Mouse (Mus musculus): ENCODE measurements around the gene Hpse2.

The Hpse2 gene

DNA sequence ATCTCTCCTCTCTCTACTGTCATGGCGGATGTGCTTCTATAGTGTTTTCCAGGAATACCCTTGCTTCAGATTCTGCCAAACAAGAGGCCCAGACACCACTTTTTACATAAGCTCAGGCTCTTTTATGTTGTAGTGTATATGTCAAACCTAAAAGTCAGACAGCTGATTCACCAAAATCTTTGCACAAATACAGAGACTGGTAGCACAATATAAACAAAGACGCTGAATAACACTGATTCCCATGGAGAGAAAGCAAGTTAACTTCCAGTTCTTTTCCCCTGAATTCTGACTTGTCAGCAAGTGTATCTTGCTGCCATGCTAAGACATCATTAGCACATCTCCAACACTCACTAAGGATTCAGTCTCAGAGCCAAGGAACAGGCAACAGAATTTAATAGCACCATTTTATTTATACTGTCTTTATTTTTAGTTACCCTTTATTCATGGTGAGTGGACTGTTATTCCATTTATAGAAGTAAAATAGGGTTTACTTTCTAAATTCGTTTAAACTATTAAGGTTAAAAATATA, 212.7 kb downstream of the Hpse2 start:
- in situ Hi-C loops (cut with MboI, MseI): no loop called here

DNA sequence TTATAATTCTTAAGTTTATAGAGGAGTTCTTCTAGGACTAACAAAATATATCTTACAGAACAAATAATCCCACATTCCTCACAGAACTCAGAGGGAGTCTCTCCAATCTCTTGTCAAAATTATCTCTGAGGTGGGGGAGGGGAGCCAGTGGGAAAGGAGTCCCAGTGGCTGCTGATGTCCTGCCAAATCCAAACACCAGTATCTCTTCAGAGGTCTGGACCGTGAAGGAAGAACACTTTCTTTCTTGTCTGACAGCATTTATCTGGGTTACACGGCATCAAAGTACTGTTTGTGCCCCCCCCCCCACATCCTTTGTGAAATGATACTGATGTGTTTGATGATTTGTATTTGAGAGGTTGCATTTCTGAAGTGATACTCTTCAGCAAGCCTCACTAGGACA, 213.3 kb downstream of the Hpse2 start:
- in situ Hi-C loops (cut with MboI, MseI): no loop called here

DNA sequence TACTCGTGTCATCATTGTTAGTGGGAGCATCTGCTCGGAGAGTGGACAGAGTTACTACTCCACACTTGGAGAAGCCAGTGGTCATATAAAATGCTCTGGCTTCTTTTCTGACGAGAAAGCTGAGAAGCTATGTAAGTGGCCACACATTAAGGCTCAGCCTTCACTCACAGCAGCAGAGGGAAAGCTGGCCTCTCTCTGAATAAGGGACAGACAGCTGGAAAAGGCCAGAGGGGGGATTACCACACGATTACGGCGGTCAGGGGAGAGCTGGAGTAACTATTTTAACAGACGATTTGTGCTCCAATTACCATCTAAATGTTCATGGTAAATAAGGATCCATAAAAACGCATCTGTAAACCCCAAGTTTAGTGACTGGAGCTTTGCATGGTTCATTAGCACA, 232.1 kb downstream of the Hpse2 start:
- in situ Hi-C loops (cut with MboI, MseI): no loop called here

DNA sequence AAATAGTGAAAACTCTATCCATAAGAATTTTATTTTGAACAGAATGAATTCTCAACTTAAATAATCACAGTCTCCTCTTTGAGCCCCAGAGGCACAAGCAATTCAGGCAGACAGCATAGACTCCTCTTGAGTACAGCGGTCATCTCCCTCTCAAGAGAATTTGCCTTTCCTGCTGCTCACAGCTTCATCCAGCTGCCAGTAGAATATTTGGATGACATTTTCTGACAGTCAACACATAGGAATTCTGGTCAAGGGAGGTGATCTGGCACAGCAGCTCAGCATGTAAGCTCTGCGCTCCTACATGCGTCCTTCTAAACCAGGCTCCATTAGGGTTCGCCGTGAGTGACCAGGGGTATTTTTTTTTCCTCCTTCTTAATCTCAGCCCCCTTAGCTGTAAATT, 232.6 kb downstream of the Hpse2 start:
- in situ Hi-C loops (cut with MboI, MseI): no loop called here

DNA sequence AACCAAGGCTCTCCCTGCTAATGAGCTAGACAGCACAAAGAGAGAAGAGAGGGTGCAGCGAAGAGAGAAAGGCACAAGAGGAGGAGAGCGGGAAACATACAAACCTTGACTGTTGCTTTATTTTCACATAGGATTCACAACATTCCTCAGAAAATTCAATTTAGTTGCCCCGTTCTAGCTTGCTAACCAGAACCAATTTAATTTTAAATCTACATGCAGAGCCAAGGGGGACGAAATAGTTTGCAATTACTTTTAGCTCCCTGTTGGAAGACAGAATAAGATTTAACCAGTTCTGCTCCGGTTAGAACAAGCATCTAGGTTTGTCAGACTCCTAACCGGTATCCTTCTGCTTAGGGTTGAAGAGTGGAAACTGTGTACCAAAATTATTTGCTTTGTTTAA, 240.3 kb downstream of the Hpse2 start:
- in situ Hi-C loops (cut with MboI, MseI): no loop called here

DNA sequence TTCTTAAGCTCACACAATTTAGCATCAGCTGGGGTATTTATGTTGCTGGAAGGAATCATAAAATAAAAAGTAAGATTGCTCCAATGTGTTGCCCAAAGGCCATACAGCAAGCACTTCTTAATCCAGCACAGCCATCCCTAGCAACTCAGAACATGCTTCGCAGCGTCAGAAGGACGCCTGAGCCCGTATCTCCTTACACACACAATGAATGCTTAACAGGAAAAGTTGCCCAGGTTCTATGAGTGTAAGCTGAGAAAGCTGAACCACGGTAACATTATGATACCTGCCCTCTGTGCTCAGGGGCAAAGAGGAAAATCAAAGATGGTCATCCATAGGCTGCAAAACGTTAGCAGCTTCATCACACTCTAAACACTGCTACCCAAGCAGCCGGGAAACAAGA, 241.3 kb downstream of the Hpse2 start:
- in situ Hi-C loops (cut with MboI, MseI): no loop called here

DNA sequence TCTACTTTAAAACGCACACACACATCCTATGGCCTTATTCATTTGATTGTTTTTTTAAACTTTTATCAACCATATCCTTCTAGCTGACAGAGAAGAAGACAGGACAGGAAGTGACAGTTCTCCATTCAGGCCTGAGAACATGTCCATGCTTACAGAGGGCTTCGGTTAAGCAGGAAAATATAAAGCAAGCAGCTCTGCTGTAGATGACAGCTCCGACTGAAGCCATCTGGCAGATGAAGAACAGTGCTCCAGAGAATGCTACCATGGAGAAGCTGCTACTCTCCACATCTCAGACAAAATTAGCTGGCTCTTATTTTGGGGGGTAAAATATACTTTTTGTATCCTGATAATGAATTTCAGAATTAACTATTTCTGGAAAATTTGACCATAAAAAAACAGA, 246.5 kb downstream of the Hpse2 start:
- in situ Hi-C loops (cut with MboI, MseI): no loop called here

DNA sequence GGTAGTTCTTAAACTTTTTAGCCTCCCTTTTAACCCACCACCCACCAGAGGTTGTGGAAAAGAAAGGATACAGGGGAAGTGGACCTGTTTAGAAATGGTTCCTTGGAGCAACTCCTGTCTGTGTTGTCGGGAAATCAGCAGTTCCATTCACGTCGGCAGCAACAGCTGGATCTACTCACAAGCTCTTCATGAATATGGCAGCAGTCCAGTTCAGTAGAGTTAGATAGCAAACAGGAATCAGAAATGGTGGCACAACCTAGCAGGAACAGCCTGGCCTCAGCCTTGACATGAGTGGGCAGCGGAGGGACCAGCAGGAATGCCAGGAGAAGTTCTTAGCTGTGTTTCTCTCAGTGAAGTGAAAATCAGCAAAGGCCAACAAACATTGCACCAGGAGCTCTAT, 278.4 kb downstream of the Hpse2 start:
- in situ Hi-C loops (cut with MboI, MseI): no loop called here

DNA sequence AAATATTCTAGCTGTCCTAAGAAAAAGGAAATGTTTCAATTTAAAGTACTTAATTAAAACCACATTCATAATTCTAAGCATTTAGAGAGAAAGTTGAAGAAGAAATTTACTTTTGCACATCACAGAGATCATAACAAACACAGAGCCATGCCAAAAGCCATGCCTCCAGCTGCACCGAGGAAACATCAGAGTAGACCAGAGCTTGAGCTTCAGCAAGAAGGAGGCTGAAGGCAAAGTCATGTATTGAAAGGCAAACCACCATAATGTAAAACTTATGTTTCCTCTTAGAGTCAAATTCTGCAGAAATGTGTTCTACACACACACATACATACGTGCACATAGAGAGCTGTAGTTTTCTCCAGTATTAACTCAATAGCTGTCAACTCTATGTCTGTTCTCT, 291.2 kb downstream of the Hpse2 start:
- in situ Hi-C loops (cut with MboI, MseI): no loop called here

DNA sequence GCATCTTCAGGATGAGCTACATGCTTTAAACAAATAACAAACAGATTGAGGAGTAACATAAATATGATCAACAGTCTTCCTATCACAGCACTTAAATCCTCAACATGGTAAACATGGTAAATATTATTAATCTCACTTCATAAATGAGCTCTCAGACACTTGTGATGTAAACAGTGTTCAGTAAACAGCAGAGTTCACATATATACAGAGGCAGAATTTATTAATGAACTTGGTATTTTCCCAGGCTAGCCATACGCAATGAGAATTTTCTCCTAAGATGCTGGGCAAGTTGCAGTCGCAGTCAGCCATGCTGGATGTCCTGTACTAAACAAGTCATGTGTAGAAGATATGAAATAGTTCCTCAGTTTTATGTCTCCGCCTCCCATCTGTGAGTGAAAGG, 300.9 kb downstream of the Hpse2 start:
- in situ Hi-C loops (cut with MboI, MseI): no loop called here

DNA sequence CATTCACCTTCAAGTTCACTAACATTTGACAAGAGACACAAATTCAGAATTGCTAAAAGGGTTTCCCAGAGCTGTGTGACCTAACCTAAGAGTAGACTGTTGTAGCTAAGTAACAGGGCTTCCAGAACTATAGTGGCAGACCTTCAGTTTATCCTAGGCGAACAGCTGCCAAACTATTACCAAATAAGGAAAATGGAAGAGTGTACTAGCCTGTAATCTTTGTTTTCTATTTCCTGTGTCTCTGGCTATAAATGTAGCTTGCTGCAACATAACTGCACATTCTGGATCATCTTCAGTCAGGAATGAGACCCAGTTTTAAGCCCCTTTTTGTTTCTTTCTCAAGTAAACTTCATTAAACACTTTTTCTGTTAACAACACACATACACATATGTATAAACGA, 324.0 kb downstream of the Hpse2 start:
- in situ Hi-C loops (cut with MboI, MseI): no loop called here

DNA sequence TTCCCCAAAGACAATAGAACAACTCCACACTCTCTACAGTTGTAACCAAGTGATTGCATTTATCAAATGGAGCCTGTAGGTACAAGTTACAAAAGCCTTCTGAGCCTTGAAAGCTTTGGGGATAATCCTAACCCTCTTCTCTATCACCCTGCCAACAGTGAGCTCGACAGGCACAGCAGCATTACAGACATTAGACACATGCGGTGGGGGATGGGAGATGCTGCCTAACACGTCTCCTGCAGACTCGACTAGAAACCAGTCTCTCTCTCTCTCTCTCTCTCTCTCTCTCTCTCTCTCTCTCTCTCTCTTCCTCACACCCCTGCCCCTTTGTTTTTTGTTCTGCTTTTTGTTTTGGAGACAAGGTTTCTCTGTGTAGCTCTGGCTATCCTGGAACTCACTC, 343.6 kb downstream of the Hpse2 start:
- in situ Hi-C loops (cut with MboI, MseI): loop anchor here in 1 of 2 experiments (10.0 kb wide), 1 partner anchor 1580 kb away; no protein-coding TSS in a partner anchor

DNA sequence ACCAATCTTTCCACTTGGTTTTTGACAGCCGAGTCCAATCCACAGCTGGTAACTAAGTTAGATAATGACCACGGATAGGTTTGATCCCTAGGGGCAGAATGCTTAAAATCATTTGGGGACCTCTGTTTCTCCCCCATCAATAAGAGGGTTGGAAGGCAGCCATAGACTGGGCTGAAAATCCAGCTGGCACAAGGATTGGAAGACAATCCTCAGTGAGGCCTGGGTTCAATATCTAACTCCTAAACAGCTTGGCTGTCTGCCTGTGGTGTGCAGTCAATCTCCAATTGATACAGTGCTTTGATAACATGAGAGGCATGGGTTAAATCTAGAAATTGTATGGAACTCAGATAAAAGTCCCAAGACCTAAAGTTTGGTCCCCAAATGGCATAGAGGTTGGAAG, 345.4 kb downstream of the Hpse2 start:
- in situ Hi-C loops (cut with MboI, MseI): loop anchor here in 1 of 2 experiments (10.0 kb wide), 1 partner anchor 1582 kb away; no protein-coding TSS in a partner anchor

DNA sequence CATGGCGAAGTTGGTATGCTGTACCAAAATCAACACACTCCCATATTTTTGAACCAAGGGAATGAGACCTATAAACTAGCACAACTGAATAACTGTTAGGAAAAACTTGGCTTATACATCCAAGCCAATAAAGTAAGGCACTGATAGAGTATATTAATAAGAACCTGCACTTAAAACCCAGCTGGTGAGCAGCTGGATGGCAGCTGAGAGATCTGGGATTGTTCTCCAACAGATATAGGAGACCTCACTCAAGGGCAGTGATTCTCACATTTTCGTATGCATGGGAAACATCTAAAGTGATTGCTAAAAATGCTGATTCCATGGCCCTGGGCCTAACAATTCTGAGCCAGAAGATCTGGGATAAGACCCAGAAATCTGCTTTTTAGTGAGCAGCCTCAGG, 345.9 kb downstream of the Hpse2 start:
- in situ Hi-C loops (cut with MboI, MseI): loop anchor here in 1 of 2 experiments (10.0 kb wide), 1 partner anchor 1583 kb away; no protein-coding TSS in a partner anchor

DNA sequence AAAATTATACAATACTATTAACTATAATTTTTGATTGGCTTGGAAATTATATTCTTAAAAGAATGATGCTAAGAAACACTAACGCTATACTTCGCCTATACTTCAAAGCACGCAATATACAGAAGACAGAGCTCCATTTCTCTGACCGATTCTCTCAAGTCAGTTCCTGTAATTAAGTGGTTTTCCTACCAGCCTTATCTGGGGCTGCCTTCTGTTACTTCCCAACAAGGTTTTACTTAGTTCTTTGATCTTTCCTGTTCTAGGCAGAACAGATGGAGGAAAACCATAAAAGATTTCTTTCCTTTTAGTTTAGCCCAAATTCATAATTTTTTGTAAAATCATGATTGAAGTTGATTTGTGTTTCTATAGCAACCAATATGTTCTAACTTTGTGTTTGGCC, 351.8 kb downstream of the Hpse2 start:
- in situ Hi-C loops (cut with MboI, MseI): no loop called here

DNA sequence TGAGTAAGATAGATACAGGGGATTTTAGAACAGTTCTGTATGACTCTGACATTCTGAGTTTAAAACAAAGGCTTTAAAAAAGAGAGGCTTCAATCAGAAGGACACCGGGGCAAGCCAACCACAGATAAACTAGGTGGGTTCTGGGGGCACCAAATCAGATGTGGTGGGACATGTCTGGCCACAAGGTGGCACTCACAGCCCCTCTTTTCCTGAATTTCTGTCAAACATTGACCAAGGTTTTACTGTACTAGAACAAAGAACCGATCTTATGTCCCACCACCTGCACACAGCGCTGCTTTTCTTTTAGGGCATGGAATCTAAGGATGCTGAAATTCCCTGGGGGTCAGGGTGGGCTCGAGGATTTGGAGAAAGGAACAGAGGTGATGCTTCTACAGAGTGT, 360.9 kb downstream of the Hpse2 start:
- in situ Hi-C loops (cut with MboI, MseI): loop anchor here in 1 of 2 experiments (10.0 kb wide), 1 partner anchor 377 kb away; no protein-coding TSS in a partner anchor

DNA sequence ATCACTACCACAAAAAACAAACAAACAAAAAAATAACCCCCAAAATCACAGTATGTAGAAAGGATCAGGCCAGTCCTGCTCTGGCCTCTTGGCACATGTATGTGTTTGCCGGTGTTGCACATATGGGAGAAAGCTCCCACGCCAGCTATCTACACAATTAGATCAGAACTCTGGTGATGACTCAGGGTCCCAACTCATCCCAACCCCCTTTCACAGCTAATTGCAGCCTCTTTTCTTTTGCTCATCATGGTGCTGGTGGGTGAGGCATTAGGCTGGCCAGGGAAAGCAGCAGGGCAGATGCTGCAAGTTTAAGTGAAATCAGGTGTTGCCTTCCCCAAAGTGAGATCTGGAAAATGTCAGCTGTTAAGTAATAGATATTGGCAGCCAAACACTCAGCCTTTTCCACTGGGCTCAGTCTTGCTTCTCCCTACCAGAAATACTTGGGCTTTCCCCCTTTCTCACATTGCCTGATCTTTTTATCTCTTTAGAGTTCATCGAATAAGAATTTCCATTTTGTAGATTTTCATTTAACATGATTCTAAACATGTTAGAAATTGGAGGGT, 365.5 kb downstream of the Hpse2 start:
- in situ Hi-C loops (cut with MboI, MseI): loop anchor here in 1 of 2 experiments (5.0 to 10.0 kb wide), 2 partner anchors 225 to 382 kb away; no protein-coding TSS in a partner anchor

DNA sequence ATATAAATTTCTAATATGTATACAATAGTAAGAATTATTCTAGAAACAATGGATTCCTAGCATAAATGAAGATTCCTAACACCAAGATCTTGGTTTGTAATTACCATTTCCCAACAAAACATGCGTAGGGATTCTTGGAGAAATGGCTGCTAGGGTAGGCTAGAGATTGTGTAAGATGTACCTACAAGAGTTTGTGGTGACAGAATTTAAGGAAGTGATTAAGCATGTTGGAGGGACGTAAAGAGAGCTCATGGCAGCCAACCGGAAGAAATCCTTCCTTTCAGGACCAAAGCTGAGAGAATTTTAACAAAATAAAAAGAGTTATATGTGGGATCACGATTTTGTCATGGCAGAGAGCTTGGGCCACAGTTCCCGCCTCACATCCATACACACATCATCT, 369.4 kb downstream of the Hpse2 start:
- in situ Hi-C loops (cut with MboI, MseI): no loop called here

DNA sequence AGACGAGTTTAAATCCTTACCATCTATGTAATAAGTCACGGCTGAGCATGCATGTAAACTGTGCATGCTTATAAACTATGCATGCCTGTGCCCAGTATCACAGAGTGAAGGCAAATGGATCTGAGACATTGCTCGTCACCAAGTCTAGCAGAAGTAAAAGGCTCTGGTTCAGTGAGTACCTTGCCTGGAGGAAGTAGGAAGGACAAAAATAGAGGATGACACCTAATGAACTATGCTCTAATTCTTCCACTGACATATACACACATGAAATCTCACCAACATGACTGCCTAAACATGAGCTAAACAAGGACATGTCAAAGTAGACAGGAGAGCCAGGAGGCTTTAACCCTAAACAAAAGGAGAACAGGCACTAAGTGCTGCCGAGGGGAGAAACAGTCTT, 391.7 kb downstream of the Hpse2 start:
- in situ Hi-C loops (cut with MboI, MseI): no loop called here

DNA sequence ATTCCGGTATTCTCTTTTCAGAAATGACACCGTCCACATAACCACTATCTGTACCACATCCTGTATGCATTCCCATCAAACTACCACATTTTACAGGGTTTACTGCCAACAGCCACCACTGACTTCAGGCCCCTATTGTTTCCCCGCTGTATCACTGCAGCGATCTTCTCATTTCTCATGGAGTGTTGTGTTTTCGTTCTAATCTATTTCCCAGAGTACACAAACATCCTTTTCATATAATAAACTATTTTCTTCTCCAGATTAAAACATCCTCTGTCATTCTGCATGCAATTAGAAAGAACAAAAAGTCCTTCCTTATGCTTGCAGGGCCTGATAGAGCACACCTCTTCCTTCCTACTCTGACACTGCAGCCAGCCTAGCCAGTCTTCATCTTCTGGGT, 399.3 kb downstream of the Hpse2 start:
- in situ Hi-C loops (cut with MboI, MseI): no loop called here

DNA sequence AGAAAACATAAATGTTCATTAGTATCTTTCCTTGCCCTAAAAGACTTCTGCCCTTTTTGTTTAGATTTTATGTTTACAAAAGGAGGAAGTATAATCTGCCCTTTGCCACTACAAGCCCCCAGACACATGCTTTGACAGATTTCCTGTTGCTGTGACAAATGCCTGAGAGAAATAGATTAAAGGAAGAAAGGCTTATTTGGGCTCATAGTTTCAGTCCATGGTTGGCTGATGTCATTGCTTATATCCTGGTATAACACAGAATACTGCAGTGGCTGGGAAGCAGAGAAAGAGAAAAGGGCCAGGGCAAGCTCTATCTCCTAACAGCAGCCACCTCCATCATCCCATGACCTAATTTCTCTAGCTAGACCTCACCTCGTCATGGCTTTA, 401.8 kb downstream of the Hpse2 start:
- in situ Hi-C loops (cut with MboI, MseI): no loop called here

DNA sequence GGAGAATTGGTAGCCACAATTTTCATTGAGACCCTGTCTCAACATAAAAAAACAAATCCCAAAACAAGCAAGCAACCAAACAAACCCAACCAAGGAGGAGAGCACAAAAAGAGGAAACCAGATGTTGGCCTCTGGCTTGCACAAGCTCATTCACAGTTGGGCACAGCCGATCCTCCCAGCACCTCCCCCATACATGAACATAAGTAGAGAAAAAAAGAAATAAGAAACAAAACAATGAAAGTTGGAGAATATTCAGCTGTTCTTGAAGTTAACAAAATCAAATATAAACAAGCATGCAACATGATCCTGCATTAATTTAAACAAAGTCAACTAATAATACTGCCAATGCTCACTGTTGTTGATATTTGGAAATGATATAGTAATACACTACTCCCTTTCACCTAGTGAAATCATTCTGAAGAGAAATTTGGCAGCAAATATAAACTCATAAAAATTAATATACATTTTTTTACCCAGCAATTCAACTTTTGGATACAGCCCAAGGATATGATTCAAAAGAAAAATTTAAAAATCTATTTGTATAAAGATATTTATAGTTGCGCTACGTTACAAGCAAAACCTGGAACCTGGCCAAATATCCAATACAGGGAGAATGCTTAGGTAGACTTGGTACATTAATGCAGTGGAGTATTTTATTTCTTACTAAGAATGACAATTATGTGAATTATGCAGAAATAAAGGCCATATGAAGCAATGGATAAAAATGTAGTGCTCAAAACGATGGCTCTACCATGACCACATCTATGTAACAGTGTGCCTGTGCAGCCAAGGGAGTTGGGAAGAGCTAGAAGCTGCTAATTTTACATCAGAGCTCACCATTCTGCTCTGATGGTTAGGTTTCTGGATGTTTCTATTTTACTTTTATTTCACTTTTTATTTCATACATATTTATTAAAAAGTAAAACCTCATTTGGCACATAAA, 402.5 kb downstream of the Hpse2 start:
- in situ Hi-C loops (cut with MboI, MseI): no loop called here

DNA sequence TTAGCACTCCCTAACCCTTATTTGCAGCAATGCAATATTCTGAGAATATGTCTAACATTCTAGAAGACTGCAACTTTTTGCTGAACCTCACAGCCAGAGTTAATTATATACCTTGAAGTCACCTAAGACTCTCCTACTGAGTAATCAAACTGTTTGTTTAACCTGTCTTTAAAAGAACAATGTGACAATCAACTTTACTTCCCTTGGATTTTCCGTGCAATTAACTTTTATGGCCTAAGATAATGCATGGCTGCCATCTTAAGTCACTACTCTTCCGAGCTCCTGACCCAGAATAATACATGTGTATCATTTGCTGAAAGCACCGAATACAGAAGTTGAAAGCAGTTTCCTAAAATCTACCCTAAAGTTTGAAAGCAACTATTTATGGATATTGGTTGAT, 407.6 kb downstream of the Hpse2 start:
- in situ Hi-C loops (cut with MboI, MseI): no loop called here

Measured in T-helper 17 cell (primary cell).